12 mouse cellular contexts compared by ENCODE assay signal in the genomic region with DNA sequence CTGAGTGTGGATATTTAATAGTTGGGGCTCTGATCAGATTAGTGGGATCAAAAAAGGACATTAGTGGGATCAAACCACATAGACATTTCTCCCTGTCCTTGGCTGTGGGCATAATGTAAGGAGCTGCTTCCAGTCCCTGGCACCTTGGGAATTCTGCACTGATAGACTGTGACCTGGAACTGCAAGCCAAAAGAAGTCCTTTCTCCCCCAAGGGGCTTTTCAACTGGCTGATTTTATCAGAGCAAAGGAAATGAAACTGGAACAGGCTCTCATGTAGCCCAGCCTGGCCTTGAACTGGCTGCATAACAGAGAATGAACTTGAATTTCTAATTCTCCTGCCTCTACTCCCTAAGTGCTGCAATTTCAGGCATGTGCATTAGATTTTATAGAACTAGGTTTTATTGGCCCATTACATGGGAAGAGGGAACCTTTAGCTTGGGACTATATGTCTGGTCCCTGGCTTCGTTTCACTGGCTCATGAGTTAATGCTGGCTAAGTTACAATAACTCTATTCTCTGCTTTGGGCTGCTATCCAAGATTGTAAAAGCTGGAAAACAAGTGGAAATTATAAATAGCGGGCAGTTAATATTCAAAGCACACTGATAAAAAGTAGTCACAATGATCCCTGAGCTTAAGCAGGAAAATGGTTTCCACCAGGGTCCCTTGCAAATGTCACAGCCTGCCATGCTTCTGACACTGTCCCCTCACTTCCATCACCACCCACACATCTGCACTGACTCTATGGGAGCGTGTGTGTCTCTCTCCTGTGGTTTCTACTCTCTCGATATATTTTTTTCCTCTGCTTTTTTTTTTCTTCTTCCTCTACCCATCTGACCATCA.
DNase-seq lines count a peak whose midpoint lies in the region; ATAC-seq lines count a peak whose summit lies in the region.
"Had no signal": no experiment of that assay in that cellular context is flagged by ENCODE, and none has a peak within 500 bp of the region (broad histone marks: within the 10 kb centered on the region; RNA-seq: fewer than 3 reads in every experiment).

No protein-coding gene starts in this region.

- WGBS in kidney, embryonic 15.5 days = 61% methylated on average over 4 of the region's 4 CpGs
- WGBS in neural tube, embryonic 13.5 days = 69% methylated on average over 4 of the region's 4 CpGs
- WGBS in neural tube, embryonic 15.5 days = 62% methylated on average over 4 of the region's 4 CpGs
- WGBS in liver, embryonic 11.5 days = 71% methylated on average over 4 of the region's 4 CpGs

- no peak overlapping the region for H3K4me2 ChIP-seq in kidney, embryonic 15.5 days
- H3K4me2 ChIP-seq in neural tube, embryonic 13.5 days = no peak overlapping the region
- no peak overlapping the region for H3K4me2 ChIP-seq in neural tube, embryonic 15.5 days
- no peak overlapping the region for H3K4me2 ChIP-seq in liver, embryonic 11.5 days

- no peak for DNase-seq in frontal cortex, postnatal 14 days (ENCODE audit: low spot score in 2 of 2)
- no peak for DNase-seq in kidney, postnatal 36 days
- DNase-seq in neural tube, embryonic 10.5 days (ENCODE audit: extremely low spot score, low spot score) = no peak
- no peak for DNase-seq in liver, embryonic 11.5 days (ENCODE audit: low spot score)
- DNase-seq: lung, postnatal 4 days; right cerebral cortex, postnatal 25 days; thymus, adult 2 months had no signal

- no peaks in the 10 kb centered on the region for H3K27me3 ChIP-seq in kidney, embryonic 15.5 days
- no peaks in the 10 kb centered on the region for H3K27me3 ChIP-seq in neural tube, embryonic 13.5 days
- H3K27me3 ChIP-seq in neural tube, embryonic 15.5 days (replicated peaks) = no peaks in the 10 kb centered on the region
- no peaks in the 10 kb centered on the region for H3K27me3 ChIP-seq in liver, embryonic 11.5 days (replicated peaks; ENCODE audit: control insufficient read depth, insufficient read depth, low read length)

- H3K36me3 ChIP-seq in kidney, embryonic 15.5 days = no peaks in the 10 kb centered on the region
- 0 out of 2 replicates have a peak, but pooled peaks cover 14% of the 10 kb centered on the region for H3K36me3 ChIP-seq in neural tube, embryonic 13.5 days
- peaks cover 9% of the 10 kb centered on the region; the same call in 1 of the 2 replicates for H3K36me3 ChIP-seq in neural tube, embryonic 15.5 days
- no peaks in the 10 kb centered on the region for H3K36me3 ChIP-seq in liver, embryonic 11.5 days (ENCODE audit: control insufficient read depth, insufficient read depth, low read length)

- peak; percentile 44; the same call in 1 of the 2 replicates for ATAC-seq in frontal cortex, adult (ENCODE audit: low TSS enrichment)
- ATAC-seq in kidney, embryonic 15.5 days (replicated peaks; ENCODE audit: low FRiP score) = no peak
- ATAC-seq in neural tube, embryonic 13.5 days (ENCODE audit: low read depth) = no peak; the same call in 1 of the 2 replicates
- 0 out of 2 replicates have a peak, but pooled peaks have one; percentile 47 for ATAC-seq in neural tube, embryonic 15.5 days (ENCODE audit: low FRiP score)
- no peak for ATAC-seq in liver, embryonic 11.5 days (replicated peaks; ENCODE audit: low FRiP score)

- H3K4me1 ChIP-seq in kidney, embryonic 15.5 days = peaks cover 3% of the 10 kb centered on the region; the same call in 1 of the 2 replicates
- H3K4me1 ChIP-seq in neural tube, embryonic 13.5 days (replicated peaks) = peaks cover 4% of the 10 kb centered on the region; the same call in 1 of the 2 replicates
- H3K4me1 ChIP-seq in neural tube, embryonic 15.5 days = peaks cover 5% of the 10 kb centered on the region
- no peaks in the 10 kb centered on the region for H3K4me1 ChIP-seq in liver, embryonic 11.5 days (replicated peaks; ENCODE audit: control insufficient read depth, insufficient read depth, low read length)

- no peak overlapping the region for H3K4me3 ChIP-seq in kidney, embryonic 15.5 days (replicated peaks)
- H3K4me3 ChIP-seq in neural tube, embryonic 13.5 days = no peak overlapping the region
- H3K4me3 ChIP-seq in neural tube, embryonic 15.5 days (replicated peaks) = no peak overlapping the region
- no peak overlapping the region for H3K4me3 ChIP-seq in liver, embryonic 11.5 days (ENCODE audit: low read depth, low read length)
- H3K4me3 ChIP-seq: myocyte had no signal

- no peaks in the 10 kb centered on the region for H3K9me3 ChIP-seq in kidney, embryonic 15.5 days (replicated peaks)
- no peaks in the 10 kb centered on the region for H3K9me3 ChIP-seq in neural tube, embryonic 13.5 days
- H3K9me3 ChIP-seq in neural tube, embryonic 15.5 days (replicated peaks) = no peaks in the 10 kb centered on the region
- H3K9me3 ChIP-seq in liver, embryonic 11.5 days (ENCODE audit: control insufficient read depth, low read length) = no peaks in the 10 kb centered on the region

- peak overlapping the region; percentile 58 for H3K27ac ChIP-seq in kidney, embryonic 15.5 days
- peak overlapping the region; percentile 13; the same call in 1 of the 2 replicates for H3K27ac ChIP-seq in neural tube, embryonic 13.5 days (replicated peaks)
- H3K27ac ChIP-seq in neural tube, embryonic 15.5 days (replicated peaks) = peak overlapping the region; percentile 61
- no peak overlapping the region for H3K27ac ChIP-seq in liver, embryonic 11.5 days (ENCODE audit: low read depth, low read length)

- no peak overlapping the region for H3K9ac ChIP-seq in kidney, embryonic 15.5 days
- H3K9ac ChIP-seq in neural tube, embryonic 13.5 days = no peak overlapping the region
- no peak overlapping the region for H3K9ac ChIP-seq in neural tube, embryonic 15.5 days (replicated peaks)
- no peak overlapping the region for H3K9ac ChIP-seq in liver, embryonic 11.5 days (ENCODE audit: low read depth, low read length)

Comparison
In these comparisons a context has a peak if more than half of its experiments do, and no peak if none do; other contexts are left out.
1. ATAC-seq: peak in frontal cortex, adult (single experiment) and neural tube, embryonic 15.5 days (single experiment); none in kidney, embryonic 15.5 days (single experiment), neural tube, embryonic 13.5 days (single experiment) and liver, embryonic 11.5 days (single experiment).